Mouse (Mus musculus) heart, adult 8-10 months (tissue): ENCODE measurements around the gene Hnrnpm. TPM values are rescaled to one million over a fixed set of nuclear protein-coding genes. Genes with fewer than 3 reads are reported as not detected.
"Not testable (repeated sequence)": the region's sequence is repeated elsewhere in the genome, so short reads cannot be mapped to it uniquely, and the experiment has no call there.

Experiments used
- DNase-seq: peaks from one replicate; pipeline ENCODE4 v3.0.0; 2022; ENCODE audit warnings: low spot score
- total RNA-seq, 4 experiments: library from RNA; stranded (reverse); gene quantifications; 2 replicates each; pipeline ENCODE4 v1.2.4; 2022

Gene Hnrnpm
- total RNA-seq, 4 experiments from 2014 or later = 76.0 to 96.9 (median 84.0) TPM

DNA sequence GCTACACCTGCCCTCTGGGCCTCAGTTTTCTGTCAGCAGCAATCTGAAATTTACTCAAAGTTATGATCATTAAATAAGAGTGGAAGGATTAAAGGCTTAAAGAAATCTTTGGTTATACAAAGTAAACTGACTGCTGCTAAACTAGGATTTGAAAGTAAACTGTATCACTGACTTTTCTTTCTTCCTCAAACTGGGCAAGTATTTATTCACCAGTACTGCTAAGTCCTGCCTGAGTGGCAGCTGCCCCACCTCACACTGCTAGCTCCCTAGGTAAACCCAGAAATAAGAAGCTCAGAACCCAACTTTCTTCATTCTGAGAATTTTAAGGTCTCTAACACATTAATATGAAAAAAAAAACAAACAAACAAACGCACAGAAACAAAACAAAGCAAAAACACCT is 12.8 kb downstream of the Hnrnpm start:
- no peak for DNase-seq

DNA sequence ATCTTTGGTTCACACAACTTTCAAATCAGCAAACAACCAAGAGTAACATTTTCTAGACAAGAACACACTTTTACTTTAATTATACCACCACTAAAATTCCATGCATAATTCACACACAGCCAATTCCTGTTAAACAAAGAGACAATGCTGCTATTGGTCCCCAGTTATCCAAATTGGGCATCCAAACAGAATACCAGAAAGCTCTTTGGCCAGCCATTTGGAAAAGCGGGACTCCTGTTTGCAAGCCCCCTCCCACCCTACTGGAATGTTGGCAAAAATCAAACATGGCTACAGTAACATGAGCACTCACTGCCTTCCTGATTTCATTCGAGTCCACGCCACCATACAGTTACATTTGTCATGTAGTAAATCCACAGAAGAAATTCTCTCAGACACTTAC is 17.0 kb downstream of the Hnrnpm start:
- no peak for DNase-seq

DNA sequence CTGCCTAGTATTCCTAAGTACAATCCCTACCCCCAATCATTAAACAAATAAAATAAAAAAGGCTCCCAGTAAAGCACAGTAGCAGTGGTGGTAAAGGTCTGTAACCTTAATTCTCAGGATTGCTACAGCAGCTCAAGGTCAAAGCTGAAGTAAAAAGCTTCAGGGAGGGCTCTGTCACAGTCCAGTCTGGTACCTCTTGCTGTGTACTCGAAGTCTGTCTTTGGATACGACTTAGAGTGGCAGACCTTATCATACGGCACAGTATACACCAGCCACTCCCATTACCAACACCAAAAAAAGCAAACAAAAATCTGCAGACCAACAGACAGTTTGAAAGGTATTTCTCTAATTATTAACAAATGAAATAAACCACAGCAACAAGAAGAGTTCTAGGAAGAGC is 19.8 kb downstream of the Hnrnpm start:
- no peak for DNase-seq

DNA sequence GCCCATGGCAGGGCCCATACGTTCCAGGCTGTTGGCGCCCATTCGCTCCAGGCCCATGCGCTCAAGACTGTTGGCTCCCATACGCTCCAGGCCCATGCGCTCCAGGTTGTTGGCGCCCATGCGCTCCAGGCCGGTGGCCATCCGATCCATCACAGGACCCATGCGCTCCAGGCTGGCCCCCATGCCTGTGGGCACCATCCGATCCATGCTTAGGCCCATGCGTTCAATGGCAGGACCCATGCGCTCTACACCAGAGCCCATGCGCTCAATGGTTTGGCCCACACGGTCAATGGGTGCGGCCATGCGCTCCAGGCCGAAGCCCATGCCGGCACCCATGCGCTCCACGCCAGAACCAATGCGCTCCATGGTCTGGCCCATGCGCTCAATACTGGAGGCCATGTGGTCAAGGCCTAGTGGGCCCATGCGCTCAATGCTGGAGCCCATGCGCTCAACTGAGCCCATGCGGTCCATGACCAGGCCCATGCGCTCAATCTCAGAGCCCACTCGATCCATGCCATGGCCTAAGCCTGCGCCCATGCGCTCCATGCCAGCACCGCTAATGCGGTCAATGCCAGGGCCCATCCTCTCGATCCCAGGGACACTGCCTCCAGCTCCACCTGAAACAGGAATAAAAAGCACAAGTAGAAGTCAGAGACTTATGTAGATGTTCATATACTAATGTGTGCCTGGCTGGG is 36.7 kb downstream of the Hnrnpm start:
- no peak for DNase-seq

DNA sequence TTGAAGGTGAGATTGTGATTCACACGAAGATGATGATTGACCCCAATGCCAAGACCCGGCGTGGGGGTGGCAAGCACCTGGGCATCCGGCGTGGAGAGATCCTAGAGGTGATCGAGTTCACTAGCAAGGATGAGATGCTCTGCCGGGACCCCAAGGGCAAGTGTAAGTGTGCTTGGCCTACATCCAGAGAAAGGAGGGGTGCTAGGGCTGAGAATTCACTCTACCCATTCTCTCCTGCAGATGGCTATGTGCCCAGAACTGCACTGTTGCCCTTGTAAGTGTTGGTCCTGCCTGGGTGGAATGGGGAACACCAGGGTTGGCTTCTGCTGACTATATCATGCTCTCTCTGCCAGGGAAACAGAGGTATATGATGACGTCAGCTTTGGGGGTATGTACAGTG is 41.6 kb downstream of the Hnrnpm start:
- no peak for DNase-seq

DNA sequence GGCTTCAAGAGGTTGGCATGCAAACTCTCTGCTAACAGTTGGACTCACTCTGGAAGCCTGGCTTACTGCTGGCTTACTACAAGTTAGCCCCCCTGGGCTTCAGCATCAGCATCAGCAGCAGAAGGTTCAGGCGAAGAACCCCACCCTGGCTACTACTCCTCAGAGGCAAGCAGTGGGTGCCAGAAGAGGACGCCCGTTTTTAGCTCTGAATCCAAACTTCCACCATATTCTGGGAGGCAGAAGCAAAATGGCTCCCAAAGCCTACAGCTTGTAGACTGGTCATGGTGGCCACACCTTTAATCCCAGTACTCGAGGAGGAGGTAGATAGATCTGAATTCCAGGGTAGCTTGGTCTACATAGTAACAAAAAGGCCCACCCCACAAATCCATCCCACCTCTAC is 42.6 kb downstream of the Hnrnpm start:
- no peak for DNase-seq

DNA sequence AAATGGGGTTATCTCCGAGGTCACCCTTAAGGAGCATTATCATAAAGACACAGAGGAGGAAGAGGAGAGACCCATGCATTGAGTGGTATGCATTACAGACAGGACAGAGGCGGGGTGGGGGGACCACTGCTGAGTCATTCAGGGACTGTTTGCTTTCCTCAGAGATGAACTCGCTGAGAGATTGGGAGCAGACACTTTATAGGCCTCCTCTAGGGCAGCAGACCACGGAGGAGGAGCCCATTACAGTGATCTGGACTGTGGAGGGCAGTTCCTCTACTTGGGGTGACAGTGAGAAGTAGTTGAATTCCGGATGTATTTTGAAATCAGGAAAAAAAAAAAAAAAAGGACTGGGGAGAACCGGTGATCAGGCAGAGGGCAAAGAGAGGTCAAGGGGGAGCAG is 46.9 kb downstream of the Hnrnpm start:
- no peak for DNase-seq

DNA sequence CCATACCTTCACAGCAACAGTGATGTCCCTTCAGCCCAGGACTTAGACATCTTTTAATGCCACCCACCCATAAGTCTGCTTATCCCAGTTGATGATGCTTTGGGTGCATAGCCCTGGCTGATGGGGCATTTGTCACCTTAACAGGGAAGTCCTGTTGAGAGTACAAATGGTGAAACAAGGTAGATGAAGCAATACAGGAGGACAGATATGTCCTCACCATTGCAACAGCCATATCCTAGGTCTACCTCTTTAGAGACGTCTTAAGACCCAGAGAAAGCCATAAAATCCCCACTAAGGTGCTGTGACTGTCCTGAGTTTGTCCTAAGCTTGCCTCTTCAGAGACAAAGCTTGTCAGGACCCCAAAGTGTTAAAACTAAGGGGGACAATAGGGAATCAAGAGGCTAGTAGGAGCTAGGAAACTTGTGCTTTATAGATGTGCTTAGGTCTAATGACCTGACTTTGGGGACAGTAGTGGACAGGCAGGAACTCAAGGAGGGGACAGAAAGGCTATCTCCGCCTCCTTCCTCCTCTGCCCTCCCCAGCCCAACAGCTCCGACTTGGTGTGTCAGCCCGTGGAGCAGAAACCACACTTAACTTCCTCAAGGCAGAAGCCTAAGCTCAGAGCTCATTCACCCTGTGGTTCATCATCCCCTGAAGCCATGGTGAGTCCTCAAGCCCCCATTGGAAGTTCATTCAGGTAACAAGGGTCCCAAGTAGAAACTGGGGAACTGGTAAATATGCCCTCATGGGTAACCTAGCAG is 49.0 kb downstream of the Hnrnpm start, which contains the start of gene Pram1:
Gene Pram1 (plus strand): TSS at position 541 of the 761 bp plus-strand sequence.
- DNase-seq = no peak

DNA sequence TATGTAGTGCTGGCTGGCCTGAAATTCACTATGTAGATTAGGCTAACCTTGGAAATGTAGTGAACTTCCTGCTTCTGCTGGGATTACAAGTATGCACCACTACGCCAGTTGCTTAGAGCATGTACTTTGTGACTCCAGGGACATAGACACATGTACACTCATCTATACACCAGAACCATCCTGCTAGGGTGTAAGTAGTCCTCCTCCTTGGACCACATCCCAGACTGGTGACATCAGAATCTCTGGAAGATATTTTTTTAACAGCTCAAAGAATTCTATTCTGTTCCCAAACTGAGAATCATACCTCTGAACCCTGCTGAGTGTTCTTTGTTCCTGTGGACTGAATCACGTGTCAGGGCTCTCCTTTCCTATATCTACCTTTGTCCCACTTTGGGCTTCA is 49.6 kb downstream of the Hnrnpm start:
- DNase-seq = no peak

DNA sequence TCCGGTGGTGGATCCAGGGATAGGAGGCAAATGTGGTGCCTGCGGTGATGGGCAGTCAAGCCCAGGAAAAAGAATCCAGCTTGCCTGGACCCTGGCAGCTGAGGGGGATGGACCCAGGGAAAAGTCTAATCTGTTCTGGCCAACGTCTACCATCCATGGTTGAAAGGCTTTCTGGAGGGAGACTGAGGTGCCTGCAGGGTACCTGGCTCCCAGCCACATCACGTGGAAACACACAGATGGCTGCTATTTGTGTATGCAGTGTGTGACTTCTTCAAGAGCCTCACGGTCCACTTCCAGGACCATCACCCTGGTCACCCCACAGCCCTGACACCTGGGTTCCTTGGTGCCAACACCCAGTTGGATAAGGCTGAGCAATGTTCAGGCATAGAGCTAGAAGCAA is 54.9 kb downstream of the Hnrnpm start:
- DNase-seq = no peak

DNA sequence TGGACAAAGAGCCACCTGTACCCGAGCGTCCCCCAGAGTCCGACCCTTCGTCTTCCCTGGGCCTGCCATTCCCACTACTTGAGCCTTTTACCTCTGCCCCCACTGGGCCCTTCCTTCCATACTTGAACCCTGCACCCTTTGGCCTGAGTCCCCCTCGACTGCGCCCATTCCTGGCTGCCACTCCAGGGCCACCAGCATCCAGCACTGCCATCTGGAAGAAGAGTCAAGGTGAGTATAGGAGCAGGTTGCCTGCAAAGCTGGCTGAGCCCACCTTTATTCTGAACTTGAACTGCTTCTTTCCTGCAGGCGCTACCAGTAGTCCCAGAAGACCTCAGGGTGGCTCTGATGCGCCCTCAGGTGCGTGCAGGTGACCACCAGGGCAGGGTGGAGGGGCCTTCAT is 55.4 kb downstream of the Hnrnpm start:
- DNase-seq = no peak

DNA sequence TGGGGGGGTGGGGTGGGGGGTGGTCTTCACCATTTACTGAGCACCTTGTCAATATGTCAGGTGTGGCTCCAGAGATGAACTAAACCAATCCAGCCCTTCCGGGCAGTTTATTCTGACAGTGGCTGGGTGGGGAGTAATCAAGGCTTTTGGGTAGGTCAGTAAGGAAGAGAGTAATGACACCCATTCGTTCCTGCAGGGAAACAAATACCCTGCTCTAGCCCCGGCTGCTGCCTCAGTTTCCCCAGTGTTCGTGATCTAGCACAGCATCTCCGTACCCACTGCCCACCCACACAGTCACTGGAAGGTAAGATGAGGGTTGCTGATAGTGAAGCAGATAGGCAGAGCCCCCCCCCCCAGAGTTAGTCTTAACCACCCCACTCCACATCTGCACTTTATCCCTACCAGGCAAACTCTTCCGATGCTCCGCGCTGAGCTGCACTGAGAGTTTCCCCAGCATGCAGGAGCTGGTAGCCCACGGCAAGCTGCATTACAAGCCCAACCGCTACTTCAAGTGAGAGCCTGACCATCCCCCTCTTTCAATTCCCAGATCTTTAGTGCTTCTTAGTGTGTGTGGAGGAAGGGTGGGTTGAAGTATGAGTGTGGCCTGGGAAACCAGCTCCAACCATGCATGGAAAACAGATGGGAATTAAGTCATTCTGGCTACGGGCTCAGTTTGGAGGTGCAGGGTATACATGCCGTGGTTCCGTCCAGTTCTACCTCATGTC is 56.3 kb downstream of the Hnrnpm start:
- no peak for DNase-seq

DNA sequence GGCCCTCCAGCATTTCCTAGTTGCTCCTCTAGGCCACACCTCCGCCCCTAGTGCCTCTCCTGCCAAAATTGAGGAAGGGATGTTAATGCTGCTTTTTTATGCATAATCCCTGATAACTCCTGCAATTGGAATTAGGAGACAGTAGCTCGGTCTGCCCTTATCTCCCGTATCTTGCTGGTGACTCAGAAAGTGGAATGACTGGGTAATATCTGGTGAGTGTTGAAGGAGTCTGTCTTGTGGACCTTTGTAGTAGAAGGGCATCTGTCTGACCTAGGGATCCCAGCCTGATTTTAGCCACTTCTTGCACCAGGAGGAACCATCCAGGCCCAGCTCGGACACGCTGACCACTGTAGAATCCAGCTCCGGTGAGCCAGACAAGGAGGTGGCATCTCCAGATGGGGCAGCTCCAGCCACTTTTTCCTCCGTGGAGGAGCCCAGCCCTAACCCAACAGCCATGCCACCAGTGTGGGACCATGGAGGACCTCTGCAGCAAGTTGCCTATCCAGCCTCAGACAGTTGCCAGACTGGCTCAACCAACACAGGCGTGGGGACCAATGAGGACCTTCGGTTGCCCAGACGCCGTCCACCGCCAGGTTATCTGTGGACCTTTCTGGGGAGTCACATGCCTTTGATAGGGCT is 57.1 kb downstream of the Hnrnpm start:
- DNase-seq = no peak

DNA sequence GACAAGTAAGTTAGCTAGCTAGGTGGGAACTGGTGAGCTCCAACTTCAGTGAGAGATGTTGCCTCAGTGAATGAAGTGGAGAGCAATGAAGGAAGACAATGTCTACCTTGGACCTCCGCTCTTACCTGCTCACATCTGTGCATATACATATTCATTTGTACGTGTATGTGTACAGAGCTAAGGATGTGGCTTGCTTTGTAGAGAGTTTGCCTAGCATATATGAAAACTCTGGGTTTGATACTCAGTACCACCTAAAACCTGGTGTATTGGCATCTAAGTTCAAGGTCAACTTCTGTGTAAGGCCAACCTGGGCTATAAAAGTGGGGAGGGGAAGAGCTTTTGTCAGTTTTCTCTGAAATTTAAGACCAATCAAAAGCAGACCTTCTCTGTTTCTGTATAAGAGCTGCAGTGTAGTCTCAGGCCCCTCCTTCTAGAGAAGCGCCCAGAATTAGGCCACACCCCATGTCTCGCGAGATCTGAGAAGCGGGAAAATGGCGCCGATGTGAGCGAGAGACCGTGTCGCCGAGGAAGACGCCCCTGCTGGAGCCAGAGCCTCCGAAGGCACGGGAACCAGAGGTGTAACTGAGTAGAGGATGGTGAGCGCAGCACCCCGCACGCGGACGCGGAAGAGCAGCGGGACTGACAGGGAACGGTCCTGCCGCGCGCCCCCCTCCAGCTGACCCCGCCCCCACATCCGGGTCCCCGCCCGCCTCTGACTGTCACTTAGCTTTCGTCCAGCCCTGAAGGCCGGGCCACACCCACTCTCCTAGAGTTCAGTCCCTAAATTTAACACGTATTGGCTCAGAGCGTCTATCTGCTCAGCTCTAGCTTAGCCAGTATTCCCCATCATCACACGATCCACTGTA is 57.8 kb downstream of the Hnrnpm start, which contains the start of gene Zfp414:
Gene Zfp414 (plus strand): TSS at position 470 of the 866 bp plus-strand sequence.
- DNase-seq = peak; percentile 96

DNA sequence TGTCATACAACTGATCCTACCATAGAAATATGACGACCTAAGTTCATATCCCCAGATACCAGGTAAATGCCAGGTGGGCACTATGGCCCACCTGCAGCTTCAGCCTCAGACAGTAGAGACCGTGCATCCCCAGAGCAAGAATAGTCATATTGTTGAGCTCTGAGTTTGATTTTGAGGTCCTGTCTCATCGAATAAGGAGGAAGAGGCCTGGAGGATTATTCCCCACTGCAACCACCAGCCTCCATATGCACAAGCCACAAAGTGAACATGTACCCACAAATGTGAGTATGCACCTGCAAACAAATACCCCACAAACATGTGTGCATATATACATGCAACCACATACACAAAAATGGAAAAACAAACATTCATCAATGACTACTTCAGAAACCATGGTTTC is 59.4 kb downstream of the Hnrnpm start:
- no peak for DNase-seq

DNA sequence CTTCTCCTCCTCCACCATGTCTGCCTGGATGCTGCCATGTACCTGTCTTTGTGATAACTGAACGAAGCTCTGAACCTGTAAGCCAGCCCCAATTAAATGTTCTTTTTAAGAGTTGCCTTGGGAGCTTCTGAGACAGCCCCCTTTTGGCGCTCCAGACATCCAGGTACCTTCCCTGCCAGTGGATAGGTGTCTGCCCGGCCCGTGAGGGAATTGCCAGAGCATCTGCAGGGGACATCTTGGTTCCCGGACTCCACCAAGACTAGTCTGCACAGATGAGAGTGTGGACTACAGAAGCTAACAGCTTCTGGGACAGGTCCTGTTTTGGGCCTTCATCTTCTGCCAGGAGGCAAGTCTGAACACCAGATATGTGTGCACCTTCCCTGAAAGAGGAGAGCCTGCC is 72.9 kb downstream of the Hnrnpm start:
- not testable (repeated sequence) for DNase-seq

DNA sequence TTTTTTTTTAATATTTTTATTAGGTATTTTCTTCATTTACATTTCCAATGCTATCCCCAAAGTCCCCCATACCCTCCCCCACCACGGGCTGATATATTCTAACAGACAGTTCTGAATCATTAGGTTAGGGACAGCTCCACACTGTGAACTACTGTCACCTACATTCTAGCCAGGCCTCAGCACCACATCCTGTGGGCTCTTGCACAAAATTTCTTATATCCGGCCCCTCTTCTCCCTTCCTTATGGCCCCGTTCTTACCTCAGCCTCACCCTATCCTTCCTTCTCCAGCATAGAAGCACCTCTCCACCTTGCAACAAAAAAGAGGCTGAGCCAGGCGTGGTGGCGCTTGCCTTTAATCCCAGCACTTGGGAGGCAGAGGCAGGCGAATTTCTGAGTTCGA is 76.1 kb downstream of the Hnrnpm start:
- no peak for DNase-seq

DNA sequence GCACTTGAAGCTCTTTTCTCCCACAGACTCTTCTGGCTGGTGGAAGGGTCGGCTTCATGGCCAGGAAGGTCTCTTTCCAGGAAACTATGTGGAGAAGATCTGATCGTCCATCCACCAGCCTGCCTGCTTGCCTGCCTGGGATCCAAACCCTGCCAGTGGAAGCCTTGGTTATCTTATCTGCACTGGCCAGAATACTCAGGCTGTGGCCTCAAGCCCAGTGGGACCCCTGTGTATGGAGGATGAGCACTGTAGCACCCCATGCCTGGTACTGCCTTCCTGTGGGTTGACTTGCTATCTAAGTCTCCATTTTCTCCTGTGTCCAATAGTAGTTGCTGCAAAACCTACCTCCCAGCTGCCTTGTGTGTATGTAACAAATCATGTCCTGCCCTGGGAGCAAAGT is 79.4 kb downstream of the Hnrnpm start:
- DNase-seq = no peak

DNA sequence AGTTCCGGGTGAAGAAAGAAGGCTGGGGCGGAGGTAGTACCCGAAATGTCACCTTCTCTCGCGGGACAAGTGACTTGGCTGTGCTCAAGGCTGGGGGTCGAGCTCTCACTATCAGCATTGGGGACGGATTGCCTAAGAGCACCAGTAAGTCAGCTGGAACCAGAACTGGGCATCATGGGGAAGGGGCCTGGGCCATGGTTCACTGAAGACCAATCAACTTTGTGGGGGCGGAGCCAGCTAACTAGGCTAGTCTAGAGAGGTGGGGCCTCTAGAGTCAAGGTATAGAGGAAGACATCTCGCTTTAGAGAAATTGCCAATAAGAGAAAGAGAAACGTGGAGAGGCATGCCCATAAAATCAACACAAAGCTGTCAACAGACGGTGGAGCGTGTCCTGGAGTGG is 84.7 kb downstream of the Hnrnpm start:
- no peak for DNase-seq

DNA sequence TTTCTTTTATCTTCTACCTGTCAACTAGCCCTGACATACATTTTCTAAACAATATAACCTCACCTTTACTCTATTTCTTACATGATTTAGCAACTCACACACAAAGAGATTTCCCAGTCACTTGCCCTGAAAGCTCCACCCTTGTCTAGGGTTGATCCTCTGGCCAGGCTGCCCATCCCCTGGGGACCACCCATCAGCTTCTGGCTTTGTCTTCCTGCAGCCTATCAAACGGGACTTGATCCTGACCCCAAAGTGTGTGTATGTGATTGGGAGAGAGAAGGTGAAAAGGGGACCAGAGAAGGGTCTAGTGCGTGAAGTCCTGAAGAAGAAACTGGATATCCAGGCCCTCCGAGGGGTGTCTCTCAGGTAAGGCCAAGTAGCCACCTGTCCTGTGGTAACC is 85.8 kb downstream of the Hnrnpm start:
- DNase-seq = no peak

DNA sequence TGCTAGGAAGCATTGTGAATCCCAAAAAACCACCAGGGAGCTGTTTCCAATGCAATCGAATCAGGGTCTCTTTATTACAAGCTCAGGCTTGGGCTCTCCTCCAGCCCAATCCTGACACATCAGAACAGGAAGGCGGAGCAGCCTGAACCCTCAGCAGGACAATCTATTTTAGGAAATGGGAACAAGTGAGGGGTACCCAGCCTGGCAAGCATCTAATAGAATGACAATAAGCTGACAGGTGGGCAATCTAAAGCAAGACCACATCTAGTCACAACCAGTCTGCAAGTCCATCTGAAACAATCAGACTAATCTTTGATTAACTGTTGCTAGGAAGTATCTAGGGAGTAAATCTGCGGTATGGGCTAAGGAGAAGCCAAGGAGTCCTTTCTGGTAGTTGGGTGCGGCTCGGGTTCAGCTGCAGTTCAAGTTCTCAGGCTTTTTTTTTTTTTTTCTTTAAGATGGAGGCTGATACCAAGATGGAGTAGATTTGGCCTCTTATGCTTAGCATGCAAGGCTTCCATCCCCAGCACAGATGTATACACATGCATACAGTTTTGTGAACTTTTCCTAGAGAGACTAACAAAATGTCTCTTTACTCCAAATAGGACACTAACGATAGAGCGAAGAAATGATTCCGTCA is 86.7 kb downstream of the Hnrnpm start:
- no peak for DNase-seq
